Mouse (Mus musculus) spleen, adult 2 months (tissue): ENCODE measurements at regions not wholly inside any gene's neighbourhood (a gene's known extent, or its start where the extent isn't known, plus 50 kb on each side); places are given as distances from the start of the nearest gene placed in this dataset.

ENCODE experiments used
- DNase-seq, 2 experiments: peaks; one replicate each; pipeline versions ENCODE4 v3.0.0 to v3.0.0-alpha.2; 2012 to 2021; ENCODE audit warnings: low spot score in 2 of 2, low read depth in 1 of 2
- H3K27ac ChIP-seq: fragments of 200-500 bp; 2 replicates; pipeline ENCODE4 v1.5.1; 2012; ENCODE audit warnings: low read length, inconsistent platforms; ENCODE audit not compliant: insufficient read depth
- H3K27me3 ChIP-seq: fragments of 200-500 bp; 2 replicates; pipeline ENCODE4 v1.6.1; 2012; ENCODE audit warnings: mild to moderate bottlenecking, moderate library complexity, low read length, inconsistent platforms; ENCODE audit not compliant: control insufficient read depth, insufficient read depth
- H3K36me3 ChIP-seq: fragments of 200-500 bp; 2 replicates; pipeline ENCODE4 v1.6.1; 2012; ENCODE audit warnings: mild to moderate bottlenecking, low read length, inconsistent platforms; ENCODE audit not compliant: control insufficient read depth, insufficient read depth
- H3K4me1 ChIP-seq: fragments of 200-500 bp; 2 replicates; pipeline ENCODE4 v1.6.1; 2011; ENCODE audit warnings: inconsistent platforms; ENCODE audit not compliant: control insufficient read depth, insufficient read depth, insufficient read length
- H3K4me3 ChIP-seq: fragments of 200-500 bp; 2 replicates; pipeline ENCODE4 v1.5.1; 2011; ENCODE audit warnings: mild to moderate bottlenecking, inconsistent platforms; ENCODE audit not compliant: insufficient read depth, insufficient read length; ENCODE audit errors: extremely low read depth
- CTCF ChIP-seq: fragments of 200-500 bp; IDR thresholded peaks from 2 replicates; pipeline ENCODE4 v1.5.1; 2011; ENCODE audit warnings: mild to moderate bottlenecking, inconsistent platforms; ENCODE audit not compliant: insufficient read depth, insufficient read length, insufficient replicate concordance; ENCODE audit errors: extremely low read depth
- POLR2A ChIP-seq: fragments of 200-500 bp; IDR thresholded peaks from 2 replicates; pipeline ENCODE4 v1.6.1; 2011; ENCODE audit warnings: low read depth, low read length, inconsistent platforms
- WGBS: fragments of 180-500 bp; shearing (Covaris S2); methylation state at CpG from one replicate; pipeline ENCODE4 v1.1.7; 2018; 5-methylcytosine and 5-hydroxymethylcytosine counted together

- no peaks in the 10 kb centered on the region for H3K36me3 ChIP-seq
- no peak overlapping the region for H3K4me3 ChIP-seq
- no peak overlapping the region for H3K27ac ChIP-seq
- DNase-seq = no peak
- no peaks in the 10 kb centered on the region for H3K4me1 ChIP-seq
- H3K27me3 ChIP-seq = no peaks in the 10 kb centered on the region
- 87% methylated on average over 5 of the region's 5 CpGs for WGBS
- TF ChIP-seq CTCF = no peak
- no peak for TF ChIP-seq POLR2A
These were observed 742.1 kb upstream of the Marcks start for GRCm38 (mm10) chr10:37880841-37881240.

DNA sequence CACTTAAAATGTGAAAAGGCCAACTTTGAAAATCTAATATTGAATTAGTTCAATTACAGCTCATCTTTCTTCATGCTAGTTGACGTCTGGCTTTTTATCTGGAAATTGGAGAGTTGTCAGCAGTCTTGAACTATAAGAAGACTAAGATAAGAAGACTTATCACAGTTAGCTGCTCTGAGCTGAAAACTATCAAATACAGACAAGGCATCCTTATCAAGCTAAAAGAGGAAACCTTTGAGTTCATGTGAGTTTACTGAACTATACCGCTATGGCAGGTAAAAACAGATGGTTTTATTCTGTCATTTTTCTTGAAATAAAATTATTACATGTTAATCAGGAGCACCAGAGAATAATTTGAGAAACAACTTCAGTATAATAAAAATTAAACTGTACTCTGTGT is 735.2 kb upstream of the Marcks start:
- H3K4me3 ChIP-seq = no peak overlapping the region
- TF ChIP-seq POLR2A (no peak), CTCF (no peak)
- WGBS = 92% methylated on average over 2 of the region's 2 CpGs
- no peaks in the 10 kb centered on the region for H3K27me3 ChIP-seq
- no peaks in the 10 kb centered on the region for H3K36me3 ChIP-seq
- DNase-seq = no peak
- no peaks in the 10 kb centered on the region for H3K4me1 ChIP-seq
- H3K27ac ChIP-seq = no peak overlapping the region

GRCm38 (mm10) chr10:37861001-37861400 is 722.3 kb upstream of the Marcks start:
- DNase-seq = no peak
- no peaks in the 10 kb centered on the region for H3K36me3 ChIP-seq
- H3K4me3 ChIP-seq = no peak overlapping the region
- H3K4me1 ChIP-seq = no peaks in the 10 kb centered on the region
- H3K27ac ChIP-seq = no peak overlapping the region
- WGBS = 82% methylated on average over 4 of the region's 4 CpGs
- no peak for TF ChIP-seq POLR2A
- TF ChIP-seq CTCF = no peak
- H3K27me3 ChIP-seq = no peaks in the 10 kb centered on the region

GRCm38 (mm10) chr10:37849291-37849846 is 710.6 kb upstream of the Marcks start:
- TF ChIP-seq POLR2A (no peak), CTCF (no peak)
- Histone ChIP-seq H3K27me3 (no peaks in the 10 kb centered on the region), H3K27ac (no peak overlapping the region), H3K4me1 (no peaks in the 10 kb centered on the region), H3K36me3 (no peaks in the 10 kb centered on the region), H3K4me3 (no peak overlapping the region)
- 89% methylated on average over 1 of the region's 1 CpGs for WGBS
- DNase-seq = no peak

DNA sequence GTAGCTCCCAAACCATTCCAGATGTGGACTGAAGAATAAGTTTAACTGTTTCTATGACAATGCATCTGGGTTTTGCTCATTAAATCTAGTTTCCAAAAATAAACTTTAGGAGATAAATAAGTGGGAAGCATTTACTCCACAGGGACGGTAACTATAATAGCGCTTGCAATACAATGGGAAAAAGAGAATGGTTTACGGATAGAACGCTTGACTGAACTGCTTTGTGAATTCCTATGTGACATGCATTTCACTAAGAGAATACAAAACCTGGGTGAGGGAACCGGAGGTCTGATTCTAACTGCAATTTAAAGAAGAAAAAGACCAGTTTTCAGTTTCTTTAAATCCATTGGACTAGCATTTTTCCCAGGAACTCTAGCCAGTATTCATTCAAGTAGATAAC is 704.1 kb upstream of the Marcks start:
- Histone ChIP-seq H3K4me3 (no peak overlapping the region), H3K36me3 (no peaks in the 10 kb centered on the region), H3K4me1 (no peaks in the 10 kb centered on the region), H3K27me3 (no peaks in the 10 kb centered on the region), H3K27ac (no peak overlapping the region)
- 94% methylated on average over 5 of the region's 5 CpGs for WGBS
- no peak for DNase-seq
- TF ChIP-seq POLR2A = no peak
- TF ChIP-seq CTCF = no peak

GRCm38 (mm10) chr10:37841842-37842241 is 703.1 kb upstream of the Marcks start:
- Histone ChIP-seq H3K36me3 (no peaks in the 10 kb centered on the region), H3K4me3 (no peak overlapping the region), H3K27ac (no peak overlapping the region), H3K4me1 (no peaks in the 10 kb centered on the region), H3K27me3 (no peaks in the 10 kb centered on the region)
- no peak for TF ChIP-seq CTCF
- TF ChIP-seq POLR2A = no peak
- 50% methylated on average over 2 of the region's 2 CpGs for WGBS
- DNase-seq = no peak

DNA sequence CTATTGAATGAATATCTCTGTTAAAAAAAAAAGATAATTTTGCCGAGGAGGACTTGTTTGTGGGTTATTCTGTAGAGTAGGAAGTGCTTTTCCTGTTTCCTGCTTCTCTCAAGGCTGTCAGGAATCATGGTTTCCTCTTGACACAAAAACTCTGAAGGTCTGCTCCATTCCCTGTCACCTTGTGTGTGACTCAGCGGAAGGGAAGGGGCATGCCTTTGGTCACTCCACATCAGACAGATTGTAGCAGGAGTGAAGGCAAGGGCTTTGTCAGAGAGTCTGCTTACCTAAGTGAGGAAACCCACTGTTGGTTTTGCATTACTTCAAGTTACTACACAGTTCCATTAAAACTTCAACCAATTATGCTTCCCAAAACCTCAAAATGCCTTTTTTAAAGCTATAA is 699.0 kb upstream of the Marcks start:
- WGBS = 50% methylated on average over 2 of the region's 2 CpGs
- Histone ChIP-seq H3K4me3 (no peak overlapping the region), H3K36me3 (no peaks in the 10 kb centered on the region), H3K4me1 (no peaks in the 10 kb centered on the region), H3K27me3 (no peaks in the 10 kb centered on the region), H3K27ac (no peak overlapping the region)
- no peak for TF ChIP-seq CTCF
- TF ChIP-seq POLR2A = no peak
- DNase-seq = no peak
